Mouse (Mus musculus): Measurements from ENCODE around the gene Stat2.

DNA sequence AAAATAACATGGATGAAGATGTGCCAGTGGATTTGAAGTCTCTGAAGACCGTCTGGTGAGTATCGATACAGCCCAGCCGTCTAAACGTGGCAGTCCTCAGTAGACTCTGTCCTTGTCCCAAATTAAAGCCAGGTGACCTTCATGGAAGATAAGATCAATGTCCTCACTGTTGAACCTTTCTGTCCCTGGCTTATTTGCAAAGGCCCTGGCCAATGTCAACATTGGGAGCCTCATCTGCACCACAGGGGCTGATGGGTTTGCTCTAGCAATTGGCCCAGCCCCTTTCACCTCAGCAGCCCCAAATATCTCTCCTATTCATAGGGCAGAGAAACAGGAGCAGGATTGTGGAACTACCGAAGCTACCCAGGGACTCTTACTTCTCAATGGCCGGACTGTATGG, 2.0 kb upstream of the Stat2 start, which contains the start of gene Apof:
- TF ChIP-seq CTCF (IDR thresholded peaks at IDR 0.05; ENCODE audit: low read depth), result no peak
- peak; percentile 71; the same call in 1 of the 2 replicates for TF ChIP-seq EP300 (IDR thresholded peaks at IDR 0.05; ENCODE audit: low read depth)

All from liver, postnatal 0 days (tissue).